Mouse (Mus musculus) thymus, adult 2 months (tissue): ENCODE data around the gene Tub. TPM values are rescaled to one million over a fixed set of nuclear protein-coding genes. Genes with fewer than 3 reads are reported as not detected.
A peak's percentile ranks its signal among the peaks of the same experiment; 100 is the strongest.

Source experiments
- DNase-seq: peaks from one replicate; pipeline ENCODE4 v3.0.0; 2021
- H3K27ac ChIP-seq: fragments of 200-500 bp; 2 replicates; pipeline ENCODE4 v1.5.1; 2012; ENCODE audit warnings: low read length, control low read depth; ENCODE audit not compliant: control insufficient read depth, insufficient read depth
- H3K27me3 ChIP-seq: fragments of 200-500 bp; 2 replicates; pipeline ENCODE4 v1.6.1; 2012; ENCODE audit warnings: mild to moderate bottlenecking, low read length, moderate library complexity, mixed read lengths; ENCODE audit not compliant: control insufficient read depth, insufficient read depth
- H3K36me3 ChIP-seq: fragments of 200-500 bp; 2 replicates; pipeline ENCODE4 v1.6.1; 2012; ENCODE audit warnings: mild to moderate bottlenecking, low read length, moderate library complexity; ENCODE audit not compliant: control insufficient read depth, insufficient read depth
- H3K4me1 ChIP-seq: fragments of 200-500 bp; replicated peaks from 2 replicates; pipeline ENCODE4 v1.6.1; 2012; ENCODE audit warnings: low read length; ENCODE audit not compliant: control insufficient read depth, insufficient read depth
- H3K4me3 ChIP-seq: fragments of 200-500 bp; 2 replicates; pipeline ENCODE4 v1.5.1; 2012; ENCODE audit warnings: mild to moderate bottlenecking, low read length, control low read depth, moderate library complexity; ENCODE audit not compliant: control insufficient read depth, insufficient read depth
- CTCF ChIP-seq: fragments of 200-500 bp; IDR thresholded peaks from 2 replicates; pipeline ENCODE4 v1.5.1; 2012; ENCODE audit warnings: mild to moderate bottlenecking, control low read depth, low read length, moderate library complexity, borderline replicate concordance; ENCODE audit not compliant: control insufficient read depth, poor library complexity, insufficient read depth; ENCODE audit errors: extremely low read depth
- POLR2A ChIP-seq: fragments of 200-500 bp; IDR thresholded peaks from 2 replicates; pipeline ENCODE4 v1.6.1; 2012; ENCODE audit warnings: mild to moderate bottlenecking, low read length, control low read depth, moderate library complexity; ENCODE audit not compliant: control insufficient read depth, poor library complexity, insufficient read depth; ENCODE audit errors: extremely low read depth
- WGBS: fragments of 180-500 bp; shearing (Covaris S2); methylation state at CpG from one replicate; pipeline ENCODE4 v1.1.7; 2018; 5-methylcytosine and 5-hydroxymethylcytosine counted together
- polyA plus RNA-seq: library from polyadenylated mRNA; depleted of rRNA; stranded (reverse); fragments of >200 nt; gene quantifications from 2 replicates; pipeline ENCODE4 v1.2.3, GENCODE M21; 2012

Gene Tub
- polyA plus RNA-seq, 1 experiment, result 0.66 TPM

GRCm38 (mm10) chr7:108950762-108951331 lies 709 bp downstream of the Tub start:
- Histone ChIP-seq H3K27me3 (peaks cover 13% of the 10 kb centered on the region), H3K27ac (no peak overlapping the region), H3K4me1 (peaks cover 7% of the 10 kb centered on the region; the same call in 1 of the 2 replicates), H3K36me3 (0 out of 2 replicates have a peak, but pooled peaks cover under 1% of the 10 kb centered on the region), H3K4me3 (peak overlapping the region; percentile 15)
- TF ChIP-seq POLR2A (no peak), CTCF (no peak)
- DNase-seq, result no peak
- WGBS, result 5% methylated on average over 52 of the region's 52 CpGs

- 34% methylated on average over 6 of the region's 6 CpGs for WGBS
- Histone ChIP-seq H3K27me3 (peaks cover 13% of the 10 kb centered on the region), H3K27ac (no peak overlapping the region), H3K36me3 (no peaks in the 10 kb centered on the region), H3K4me1 (peaks cover 7% of the 10 kb centered on the region; the same call in 1 of the 2 replicates), H3K4me3 (no peak overlapping the region)
- DNase-seq, result no peak
- TF ChIP-seq POLR2A (no peak), CTCF (no peak)
Observed at GRCm38 (mm10) chr7:108952801-108953200, 2.7 kb downstream of the Tub start.

- no peak overlapping the region for H3K27ac ChIP-seq
- peaks cover 7% of the 10 kb centered on the region; the same call in 1 of the 2 replicates for H3K4me1 ChIP-seq
- no peak overlapping the region for H3K4me3 ChIP-seq
- TF ChIP-seq POLR2A, result no peak
- TF ChIP-seq CTCF, result no peak
- 42% methylated on average over 4 of the region's 4 CpGs for WGBS
- peak; percentile 24 for DNase-seq
- H3K36me3 ChIP-seq, result no peaks in the 10 kb centered on the region
- peaks cover 13% of the 10 kb centered on the region for H3K27me3 ChIP-seq
Observed at GRCm38 (mm10) chr7:108954185-108954584, 4.0 kb downstream of the Tub start.

GRCm38 (mm10) chr7:108957734-108958133 lies 7.6 kb downstream of the Tub start:
- no peaks in the 10 kb centered on the region for H3K27me3 ChIP-seq
- no peaks in the 10 kb centered on the region for H3K36me3 ChIP-seq
- no peaks in the 10 kb centered on the region for H3K4me1 ChIP-seq
- TF ChIP-seq CTCF (no peak), POLR2A (no peak)
- H3K4me3 ChIP-seq, result no peak overlapping the region
- 48% methylated on average over 2 of the region's 2 CpGs for WGBS
- no peak overlapping the region for H3K27ac ChIP-seq
- no peak for DNase-seq

- TF ChIP-seq POLR2A (no peak), CTCF (no peak)
- Histone ChIP-seq H3K27ac (no peak overlapping the region), H3K27me3 (no peaks in the 10 kb centered on the region), H3K36me3 (no peaks in the 10 kb centered on the region), H3K4me3 (no peak overlapping the region), H3K4me1 (no peaks in the 10 kb centered on the region)
- 32% methylated on average over 2 of the region's 2 CpGs for WGBS
- no peak for DNase-seq
Observed at GRCm38 (mm10) chr7:108965968-108966367, 15.8 kb downstream of the Tub start.

GRCm38 (mm10) chr7:108966742-108967362 lies 16.7 kb downstream of the Tub start:
- Histone ChIP-seq H3K27ac (no peak overlapping the region), H3K27me3 (no peaks in the 10 kb centered on the region), H3K4me3 (no peak overlapping the region), H3K36me3 (no peaks in the 10 kb centered on the region), H3K4me1 (no peaks in the 10 kb centered on the region)
- TF ChIP-seq POLR2A (no peak), CTCF (peak; percentile 46; the same call in 1 of the 2 replicates)
- 33% methylated on average over 7 of the region's 7 CpGs for WGBS
- peak; percentile 37 for DNase-seq
